Mouse (Mus musculus): Measurements from ENCODE around the gene Ercc6l.
A peak's percentile ranks its signal among the peaks of the same experiment; 100 is the strongest.

Ercc6l gene

DNA sequence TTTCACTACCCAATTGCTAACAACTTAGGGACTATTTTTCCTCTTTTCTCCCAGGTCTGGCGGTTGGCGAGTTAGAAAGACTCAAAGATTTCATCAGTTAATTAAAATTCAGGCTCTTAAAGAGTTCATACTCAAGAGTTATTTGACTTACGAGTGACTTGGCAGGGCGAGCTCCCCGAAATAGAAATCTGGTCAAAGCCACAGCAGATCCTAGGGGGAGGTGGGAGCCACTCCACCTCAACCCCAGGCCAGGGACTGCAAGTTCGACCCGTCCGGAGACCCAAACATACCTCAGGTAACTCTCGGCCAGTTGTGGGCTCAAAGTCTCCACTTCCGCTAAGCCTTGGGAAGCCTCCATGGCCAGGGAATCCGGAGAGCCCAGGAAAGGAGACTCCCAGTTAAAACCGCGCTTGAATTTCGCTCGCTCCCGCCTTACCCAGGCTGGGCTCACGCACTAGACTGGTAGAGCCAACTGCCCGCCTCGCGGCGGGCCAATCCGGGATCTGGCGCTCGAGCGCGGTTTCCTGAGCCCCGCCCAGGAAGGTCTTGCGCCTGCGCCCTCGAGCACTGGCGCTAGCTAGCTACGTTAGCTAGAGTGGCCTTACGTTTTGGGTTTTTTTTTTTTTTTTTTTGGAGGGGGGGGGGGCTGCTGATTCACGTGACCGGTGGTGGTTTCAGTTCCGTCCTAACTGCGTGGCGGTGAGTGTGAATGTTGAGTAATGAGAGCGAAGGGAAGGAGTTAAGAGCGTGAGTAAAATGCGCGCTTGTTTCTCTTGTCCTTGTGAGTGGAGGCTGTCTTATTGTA lies at the start of gene Ercc6l:
Gene Ercc6l, minus strand, starts transcription at position 474 of the 805 bp plus-strand sequence.
- DNase-seq (ENCODE audit: extremely low spot score, low spot score), result peak; percentile 81

DNA sequence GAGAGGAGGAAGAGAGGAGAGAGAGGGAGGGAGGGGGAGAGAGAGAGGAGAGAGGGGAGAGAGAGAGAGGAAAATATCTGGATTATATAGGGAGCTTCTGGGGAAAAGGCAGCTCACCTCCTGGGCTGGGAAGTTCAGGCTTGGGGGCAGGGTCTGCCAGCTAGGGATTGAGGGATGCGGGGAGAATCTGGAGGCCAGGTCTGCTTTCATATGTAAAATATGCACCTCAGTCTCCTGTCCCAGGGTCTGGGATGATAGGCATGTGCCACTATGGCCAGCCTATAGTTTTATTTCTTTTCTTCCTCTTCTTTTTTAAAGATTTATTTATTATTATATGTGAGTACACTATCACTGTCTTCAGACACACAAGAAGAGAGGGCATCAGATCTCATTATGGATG lies 33.9 kb upstream of the Ercc6l start:
- DNase-seq (ENCODE audit: extremely low spot score, low spot score), result no peak

DNA sequence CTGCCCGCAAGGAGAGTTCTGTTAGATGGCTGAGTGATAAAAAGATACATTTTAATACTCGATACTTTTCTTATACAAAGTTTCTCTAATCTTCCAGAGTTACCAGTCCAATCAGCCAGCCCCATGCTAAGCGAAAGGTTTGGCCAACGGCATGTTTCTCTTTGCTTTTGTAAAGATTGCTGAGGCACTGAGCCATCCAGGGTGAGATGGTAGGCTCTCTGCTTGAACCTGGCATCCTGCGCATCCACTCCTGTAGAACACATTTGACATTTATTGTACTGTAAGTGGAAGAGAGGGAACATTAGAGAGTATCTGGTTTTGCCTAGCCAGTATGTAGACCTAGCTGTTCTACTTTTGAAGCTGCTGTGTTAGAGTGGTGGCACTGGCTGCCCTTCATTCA lies 32.7 kb upstream of the Ercc6l start:
- DNase-seq (ENCODE audit: extremely low spot score, low spot score), result no peak

DNA sequence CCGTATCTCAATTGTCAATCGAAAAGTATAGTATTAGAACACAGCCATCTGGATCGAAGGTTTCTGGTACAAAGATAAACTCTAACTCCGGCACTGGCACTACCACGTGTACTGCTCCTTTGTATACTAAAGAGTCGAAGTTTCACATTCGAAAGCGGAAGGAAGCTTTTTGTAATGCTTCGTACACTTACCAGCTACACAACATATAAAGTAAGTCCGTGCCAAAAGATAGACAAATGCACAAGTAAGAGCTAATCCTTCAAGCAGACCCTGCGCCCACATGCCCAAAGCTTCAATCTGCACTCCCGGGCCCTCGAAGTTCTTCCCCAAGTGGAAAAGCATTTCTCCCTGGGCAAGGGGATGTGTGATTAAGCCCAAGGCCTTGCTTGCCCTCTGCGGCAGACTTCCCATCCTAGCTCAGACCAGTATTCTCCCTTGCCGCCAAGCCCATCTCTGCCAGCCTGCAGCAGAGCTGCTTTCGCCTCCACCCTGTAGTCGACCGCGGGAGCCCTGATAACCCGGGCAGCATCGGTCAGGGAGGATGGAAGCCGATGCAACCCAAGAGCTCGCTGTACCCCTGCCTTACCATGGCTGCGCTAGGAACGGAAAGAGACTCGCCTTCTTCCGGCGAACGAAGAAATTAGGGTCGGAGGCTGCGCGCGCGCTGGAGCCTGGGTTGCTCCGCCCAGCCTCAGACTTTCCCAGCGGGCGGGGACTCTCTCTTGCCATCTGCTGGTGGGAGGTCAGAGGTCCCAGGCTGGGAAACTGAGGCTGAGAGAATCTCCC lies 32.0 kb upstream of the Ercc6l start, which contains the start of gene Rps4x:
Gene Rps4x, minus strand, starts transcription at position 683 of the 786 bp plus-strand sequence.
- DNase-seq (ENCODE audit: extremely low spot score, low spot score), result peak; percentile 78

DNA sequence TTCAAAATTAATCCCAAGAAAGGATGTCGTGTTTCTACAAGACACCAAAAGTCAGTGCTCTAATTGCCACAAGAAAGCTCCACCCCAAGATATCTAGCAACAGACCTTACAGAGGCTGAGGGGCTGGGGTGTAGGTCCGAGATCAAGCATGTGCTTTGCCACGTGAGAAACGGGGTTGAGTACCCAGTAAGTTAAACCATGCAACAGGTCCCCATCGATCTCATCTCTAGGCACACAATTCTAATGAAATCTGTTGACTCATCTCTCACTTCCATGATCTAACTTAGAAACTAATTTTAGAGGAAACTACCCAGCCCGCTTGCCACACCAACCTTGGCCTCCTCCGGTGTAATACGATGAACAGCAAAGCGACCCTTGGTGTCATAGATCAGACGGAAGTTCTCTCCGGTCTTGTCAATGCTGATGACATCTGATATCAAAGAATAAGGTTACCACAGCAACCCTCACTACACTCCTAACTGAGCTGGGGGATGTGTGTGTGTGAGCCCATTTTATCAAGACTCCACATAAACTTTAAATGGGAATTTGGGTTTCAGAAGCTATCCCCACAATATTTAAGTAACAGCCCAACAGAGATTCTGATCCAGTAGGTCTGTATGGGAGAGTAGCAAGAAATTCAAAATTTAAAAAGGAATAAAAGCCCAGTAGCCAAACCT lies 30.3 kb upstream of the Ercc6l start:
- no peak for DNase-seq (ENCODE audit: extremely low spot score, low spot score)

DNA sequence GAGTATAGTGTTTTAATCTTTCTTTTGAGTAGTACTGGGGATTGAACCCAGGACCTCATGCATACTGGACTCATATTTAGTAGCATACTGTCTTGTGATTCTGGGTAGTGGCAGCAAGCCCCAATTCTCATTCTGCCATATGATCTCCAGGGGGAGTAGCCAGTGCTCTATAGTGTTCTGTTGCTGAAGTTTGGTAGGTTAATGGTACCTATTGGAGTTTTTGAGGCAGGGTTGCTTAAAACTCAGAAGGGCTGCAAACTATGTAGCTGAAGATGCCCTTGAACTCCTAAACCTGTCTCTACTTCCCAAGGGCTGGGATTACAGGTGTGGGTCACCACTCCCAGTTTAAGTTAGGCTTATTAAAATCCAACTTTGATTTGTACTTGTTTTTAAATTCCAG lies 25.7 kb upstream of the Ercc6l start:
- DNase-seq (ENCODE audit: extremely low spot score, low spot score), result no peak

DNA sequence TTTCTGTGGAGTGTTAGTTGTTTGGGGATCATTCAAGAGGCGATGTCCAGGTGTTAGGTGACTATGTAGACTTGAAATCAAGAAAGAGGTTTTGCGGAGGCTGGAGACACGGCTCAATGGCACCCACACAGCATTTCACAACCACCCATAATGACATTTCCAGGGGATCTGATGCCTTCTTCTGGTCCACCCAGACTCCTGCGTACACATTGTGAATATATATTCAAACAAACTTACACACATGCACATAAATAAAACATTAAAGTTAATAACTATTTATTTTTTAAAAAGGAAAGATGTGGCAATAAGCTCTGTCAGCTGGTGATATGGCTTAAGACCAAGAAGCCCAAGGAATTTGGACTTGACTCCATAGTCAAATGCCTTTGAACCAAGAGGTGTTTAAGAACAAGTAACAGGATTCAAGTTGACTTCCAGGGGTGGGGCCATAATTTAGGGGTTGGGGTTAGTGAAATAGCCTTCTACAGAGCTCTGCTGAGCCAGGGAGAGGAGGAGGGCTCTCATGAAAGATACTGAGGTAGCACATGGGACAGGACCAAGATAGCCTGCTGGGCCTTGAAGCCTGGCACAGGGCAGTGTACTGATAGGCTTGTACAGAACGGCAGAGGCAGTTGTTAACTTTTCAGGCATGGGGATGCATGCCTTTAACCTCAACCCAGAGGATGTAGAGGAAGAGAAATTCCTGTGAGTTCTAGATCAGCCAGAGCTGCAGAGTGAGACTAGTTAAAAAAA lies 18.8 kb upstream of the Ercc6l start:
- DNase-seq (ENCODE audit: extremely low spot score, low spot score), result no peak

DNA sequence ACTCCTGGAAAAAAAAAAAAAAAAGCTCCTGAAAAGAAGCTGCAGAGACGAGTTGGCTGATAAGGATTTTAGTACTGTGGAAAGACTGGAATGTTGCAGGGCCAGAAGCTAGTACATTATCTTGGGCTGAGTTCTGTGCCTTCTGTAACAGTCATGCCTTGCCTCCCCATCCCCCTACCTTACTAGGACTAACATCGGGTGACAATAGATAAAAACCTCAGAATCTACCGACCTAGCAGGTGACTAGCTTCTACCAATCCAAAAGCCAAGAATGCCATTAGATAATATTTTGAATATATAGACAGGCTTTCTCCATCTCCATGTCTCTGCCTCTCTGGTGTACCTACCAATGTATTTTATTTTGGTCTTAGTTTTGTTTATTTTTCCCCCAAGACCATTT lies 14.0 kb upstream of the Ercc6l start:
- DNase-seq (ENCODE audit: extremely low spot score, low spot score), result no peak

DNA sequence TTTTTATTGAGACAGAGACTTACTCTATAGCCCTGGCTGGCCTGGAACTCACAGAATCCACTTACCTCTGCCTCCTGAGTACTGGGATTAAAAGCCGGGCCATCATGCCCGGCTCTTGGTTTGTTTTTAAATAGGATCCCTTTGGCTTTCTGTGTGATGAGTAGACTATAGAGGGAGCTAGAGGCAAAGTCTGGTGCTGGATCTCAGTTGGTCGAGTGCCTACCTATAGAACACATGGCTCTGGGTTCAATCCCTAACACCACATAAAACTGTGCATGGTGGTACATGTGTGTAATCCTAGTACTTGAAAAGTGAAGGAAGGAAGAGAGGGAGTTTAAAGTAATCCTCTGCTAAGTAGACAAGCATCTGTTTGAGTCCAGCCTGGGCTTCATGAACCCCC lies 13.2 kb upstream of the Ercc6l start:
- no peak for DNase-seq (ENCODE audit: extremely low spot score, low spot score)

DNA sequence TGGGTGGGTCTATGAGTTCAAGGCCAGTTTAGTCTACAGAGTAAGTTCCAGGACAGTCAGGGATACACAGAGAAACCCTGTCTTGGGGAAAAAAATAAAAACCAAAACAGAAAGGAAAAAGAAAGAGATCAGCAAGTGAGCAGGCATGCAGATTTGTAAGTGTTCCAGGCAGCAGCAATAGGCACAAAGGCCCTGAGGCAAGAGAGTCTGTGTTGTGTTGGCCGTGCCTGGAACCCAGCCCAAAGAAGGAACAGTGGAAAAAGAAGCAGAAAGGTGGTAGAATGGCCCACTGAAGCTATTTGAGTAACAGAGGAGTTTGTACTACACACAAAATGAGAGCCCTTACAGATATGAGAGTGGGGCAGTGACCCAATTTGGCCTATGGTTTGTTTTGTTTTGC lies 12.8 kb upstream of the Ercc6l start:
- DNase-seq (ENCODE audit: extremely low spot score, low spot score), result no peak

DNA sequence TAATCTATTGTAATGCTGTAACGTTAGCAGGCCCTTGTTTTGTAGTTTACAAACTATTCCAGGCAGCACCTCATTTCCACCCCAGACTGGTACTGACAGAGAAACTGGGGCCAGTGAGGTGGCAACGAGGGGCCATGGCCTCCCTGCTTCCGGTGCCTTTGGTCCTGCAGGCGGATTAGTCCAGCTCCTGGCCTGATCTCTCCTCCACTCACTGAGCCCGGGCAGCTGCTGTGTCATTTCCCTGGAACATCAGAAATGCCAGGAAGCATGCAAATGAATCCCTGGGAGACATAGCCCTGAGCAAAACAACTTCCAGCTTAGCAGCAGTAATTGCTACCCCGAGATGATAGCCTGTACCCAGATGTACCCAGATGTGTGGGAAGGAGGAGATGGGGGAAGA lies 10.1 kb upstream of the Ercc6l start:
- DNase-seq (ENCODE audit: extremely low spot score, low spot score), result no peak

DNA sequence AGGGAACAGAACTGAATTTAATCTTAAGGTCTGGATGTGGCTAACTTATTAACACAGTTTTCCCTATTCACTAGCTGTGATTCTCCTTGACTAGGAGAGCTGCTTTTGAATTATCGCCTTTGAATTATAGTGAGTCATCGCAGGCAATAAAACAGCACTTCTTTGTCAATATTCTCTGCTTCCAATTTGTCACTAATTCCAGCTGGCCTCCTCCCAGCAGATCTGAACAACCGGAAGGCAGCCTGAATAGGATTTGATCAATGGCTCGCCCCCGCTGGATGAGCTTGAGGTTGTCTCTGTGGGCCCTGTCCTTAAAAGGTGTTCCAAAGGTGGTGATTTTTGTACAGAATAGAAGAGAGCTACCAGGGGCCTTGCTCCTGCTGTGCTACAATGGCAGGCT lies 9.6 kb upstream of the Ercc6l start:
- DNase-seq (ENCODE audit: extremely low spot score, low spot score), result no peak

DNA sequence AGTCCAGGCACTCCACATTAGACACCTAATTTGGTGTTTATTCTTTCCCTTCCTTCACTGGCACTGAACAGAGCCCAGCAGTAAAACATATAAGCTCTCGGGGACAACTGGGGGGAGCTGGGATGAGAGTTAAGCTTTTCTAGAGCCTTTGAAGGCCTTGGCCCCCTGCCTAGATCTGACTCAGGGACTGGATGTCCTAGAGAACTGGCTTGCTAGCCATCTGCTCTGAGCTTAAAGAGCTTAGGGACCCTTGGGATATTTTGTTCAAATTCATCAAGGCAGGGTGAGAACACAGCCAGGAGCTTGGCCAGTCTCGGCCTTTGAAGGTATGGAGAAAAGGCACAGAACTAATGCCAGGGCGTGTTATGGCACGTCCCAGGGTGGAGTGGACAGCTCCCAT lies 6.6 kb upstream of the Ercc6l start:
- DNase-seq (ENCODE audit: extremely low spot score, low spot score), result no peak

DNA sequence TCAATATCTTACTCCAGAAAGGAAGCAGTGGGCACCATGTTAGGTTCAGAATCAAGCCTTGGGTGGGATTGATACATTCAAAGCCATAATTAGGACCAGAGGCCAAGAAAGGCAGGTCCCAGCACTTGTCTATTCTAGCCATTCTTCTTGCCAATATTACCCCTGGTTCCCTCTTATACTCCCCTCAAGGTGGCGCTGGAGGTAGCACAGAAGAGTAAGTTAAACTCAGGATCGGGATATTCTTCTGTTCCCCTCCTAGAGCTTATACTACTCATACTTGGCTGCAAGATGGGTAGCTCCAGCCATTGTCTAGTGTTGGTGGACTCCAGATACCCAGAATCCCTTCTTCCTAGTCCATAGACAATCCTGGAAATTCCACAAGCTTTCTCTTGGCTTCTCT lies 6.2 kb upstream of the Ercc6l start:
- DNase-seq (ENCODE audit: extremely low spot score, low spot score), result no peak

DNA sequence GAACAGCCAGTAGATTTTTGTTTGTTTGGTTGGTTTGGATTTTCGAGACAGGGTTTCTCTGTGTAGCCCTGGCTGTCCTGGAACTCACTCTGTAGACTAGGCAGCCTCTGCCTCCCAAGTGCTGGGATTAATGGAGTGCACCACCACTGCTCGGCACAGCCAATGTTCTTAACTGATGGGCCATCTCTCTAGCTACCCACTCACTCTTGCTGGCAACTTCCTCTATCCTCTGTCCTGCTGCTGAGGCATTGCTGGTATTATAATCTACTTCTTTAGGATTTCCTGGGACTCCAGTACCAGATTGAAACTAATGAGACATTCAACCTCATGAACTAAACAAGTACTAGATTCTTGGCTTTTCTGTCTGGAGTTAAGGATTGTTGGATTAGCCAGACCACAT lies 3.6 kb upstream of the Ercc6l start:
- DNase-seq (ENCODE audit: extremely low spot score, low spot score), result no peak

DNA sequence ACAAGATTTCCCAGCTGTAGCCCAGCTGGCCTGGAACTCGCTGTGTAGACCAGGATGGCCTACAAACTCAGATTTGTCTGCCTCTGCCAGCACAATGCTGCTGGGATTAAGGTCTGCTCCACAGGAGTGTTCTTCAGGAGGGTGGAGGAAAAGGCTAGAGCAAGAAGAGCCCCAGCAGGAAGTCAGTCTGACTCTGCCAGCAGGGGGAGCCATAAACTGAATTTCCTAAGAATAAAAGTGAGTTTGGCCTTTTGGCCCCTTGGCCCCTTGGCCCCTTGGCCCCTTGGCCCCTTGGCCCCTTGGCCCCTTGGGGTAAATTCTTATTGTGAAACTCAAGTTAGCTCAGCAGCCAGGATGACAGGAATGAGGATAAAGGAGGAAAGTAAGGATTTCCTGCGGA lies 2.9 kb upstream of the Ercc6l start:
- DNase-seq (ENCODE audit: extremely low spot score, low spot score), result no peak

DNA sequence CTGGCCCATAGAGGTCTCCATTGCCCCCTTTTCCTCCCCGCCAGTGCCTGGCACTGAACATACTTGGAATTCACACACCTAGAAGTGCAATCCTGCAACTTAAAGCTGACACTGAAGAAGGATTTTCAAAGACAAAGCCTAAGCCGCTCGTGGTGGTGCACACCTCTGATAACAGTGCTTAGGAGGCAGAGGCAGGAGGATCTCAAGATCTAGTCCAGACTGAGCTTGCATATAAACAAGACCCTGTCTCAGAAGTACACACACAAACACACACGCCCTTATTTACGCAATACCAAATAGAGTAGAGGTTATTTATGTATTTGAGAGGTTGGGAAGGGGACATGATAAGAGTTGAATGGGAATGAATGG lies 516 bp upstream of the Ercc6l start:
- no peak for DNase-seq (ENCODE audit: extremely low spot score, low spot score)

DNA sequence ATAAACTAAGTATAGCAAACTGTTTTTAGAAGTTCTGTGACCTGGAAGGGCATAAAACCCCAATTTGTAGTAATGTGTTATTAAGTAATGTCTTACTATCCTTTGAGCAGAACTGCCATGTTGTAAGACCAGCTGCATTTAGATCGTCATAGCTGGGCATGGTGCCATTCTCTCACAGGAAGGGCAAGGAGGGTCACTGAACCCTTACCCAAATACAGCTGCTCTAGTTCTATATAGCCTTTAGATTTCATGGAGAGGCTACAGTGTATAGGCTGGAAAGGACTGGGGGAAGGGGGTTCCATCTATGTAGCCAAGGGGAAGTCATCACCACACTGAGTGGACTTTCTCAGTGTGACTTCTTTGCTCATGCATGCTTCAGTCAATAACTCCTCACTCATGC lies 15.7 kb downstream of the Ercc6l start:
- DNase-seq (ENCODE audit: extremely low spot score, low spot score), result no peak

DNA sequence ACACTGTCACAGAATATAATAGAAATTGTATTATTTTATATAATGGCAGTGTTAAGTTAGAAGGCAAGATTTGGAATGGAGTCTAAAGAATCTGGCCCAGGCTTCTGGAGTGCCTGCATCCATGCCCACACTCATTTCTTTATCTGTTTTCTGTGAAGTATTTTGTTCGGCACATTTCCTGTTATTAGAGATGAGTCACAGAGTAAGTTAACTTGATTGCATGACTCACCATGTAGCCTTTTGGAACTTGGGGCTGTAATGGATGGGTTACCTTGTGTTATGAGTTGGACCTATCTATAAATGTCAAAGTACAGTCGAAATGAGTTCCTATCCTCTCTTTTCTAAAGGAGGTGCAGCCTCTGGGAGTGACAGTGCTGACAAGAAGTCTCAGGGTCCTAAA lies 35.6 kb downstream of the Ercc6l start:
- no peak for DNase-seq (ENCODE audit: extremely low spot score, low spot score)

DNA sequence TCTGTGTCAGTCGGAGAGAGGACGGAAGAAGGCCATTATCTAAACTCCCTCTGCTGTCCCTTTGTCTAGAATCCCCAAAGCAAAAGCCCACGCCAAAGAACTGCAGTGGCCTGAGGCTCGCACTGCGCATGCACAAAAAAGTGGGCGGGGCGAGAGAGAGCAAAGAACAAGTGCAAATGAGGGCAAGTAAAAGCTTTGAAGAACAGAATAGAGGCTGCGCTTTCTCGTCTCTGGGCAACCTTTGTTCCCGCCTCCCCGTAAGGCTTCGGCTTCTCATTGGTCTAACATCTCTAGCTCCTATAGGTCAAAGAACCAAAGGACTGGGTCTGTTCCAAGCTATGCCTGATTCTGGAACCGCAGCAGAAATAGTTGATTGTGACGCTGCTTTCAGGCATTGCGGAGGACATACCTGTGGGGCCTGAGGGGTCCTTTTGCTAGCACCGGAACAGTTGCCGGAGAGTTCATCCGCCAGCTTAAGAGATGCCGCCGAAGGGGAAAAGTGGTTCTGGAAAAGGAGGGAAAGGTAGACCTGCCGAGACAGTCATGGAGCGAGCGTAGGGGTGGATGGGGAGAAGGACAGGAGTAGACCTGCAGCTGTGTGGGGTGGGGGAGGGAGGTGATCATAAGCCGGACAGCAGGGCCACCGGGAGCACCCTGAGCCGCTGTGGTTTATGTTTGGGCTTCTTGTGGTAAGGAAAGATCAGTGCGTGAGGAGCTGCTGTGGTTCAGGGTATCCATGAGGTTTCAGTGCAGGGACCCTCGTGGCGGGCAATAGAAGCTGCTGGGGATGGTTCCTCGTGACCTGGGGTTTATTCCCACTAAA lies 37.6 kb downstream of the Ercc6l start, which contains the start of gene Pin4:
Gene Pin4, plus strand, starts transcription at position 406 of the 823 bp plus-strand sequence.
- DNase-seq (ENCODE audit: extremely low spot score, low spot score), result peak; percentile 87

DNA sequence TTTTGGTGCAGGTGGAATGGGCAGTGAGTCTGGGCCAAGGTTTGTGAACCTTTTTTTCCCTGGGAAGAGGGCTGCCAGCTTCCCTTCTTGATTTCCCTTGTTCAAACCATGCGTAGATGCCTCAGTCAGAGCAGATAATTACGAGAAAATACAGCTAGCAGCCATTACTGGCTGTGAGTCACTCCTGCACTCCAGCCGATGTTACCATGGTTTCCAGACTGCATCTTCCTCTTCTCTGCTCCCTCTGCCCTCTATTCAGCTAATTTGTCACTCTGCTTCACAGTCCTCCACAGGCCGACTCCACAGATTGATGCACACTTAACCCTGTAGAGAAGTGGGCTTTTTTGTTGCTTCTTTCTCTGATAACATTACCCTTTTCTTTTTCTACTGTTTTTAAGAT lies 41.2 kb downstream of the Ercc6l start:
- no peak for DNase-seq (ENCODE audit: extremely low spot score, low spot score)
